Mouse (Mus musculus) neural tube, embryonic 15.5 days (tissue): ENCODE results near the gene Pip5k1b. TPM values are rescaled to one million over a fixed set of nuclear protein-coding genes. Genes with fewer than 3 reads are reported as not detected.

Source experiments
- ATAC-seq: fragments of 200-750 bp; cut with Nextera tagmentation; 2 replicates; pipeline ENCODE4 v1.8.0; 2017; ENCODE audit warnings: mild to moderate bottlenecking, moderate TSS enrichment, moderate library complexity; ENCODE audit not compliant: low FRiP score
- H3K27ac ChIP-seq: fragments of 300-500 bp; sonication (generic); replicated peaks from 2 replicates; pipeline ENCODE4 v1.5.1; 2015; ENCODE audit warnings: mild to moderate bottlenecking, inconsistent platforms
- H3K27me3 ChIP-seq: fragments of 300-500 bp; sonication (generic); replicated peaks from 2 replicates; pipeline ENCODE4 v1.6.1; 2015; ENCODE audit warnings: inconsistent platforms
- H3K36me3 ChIP-seq: fragments of 300-500 bp; sonication (generic); 2 replicates; pipeline ENCODE4 v1.6.1; 2015; ENCODE audit warnings: inconsistent platforms
- H3K4me1 ChIP-seq: fragments of 300-500 bp; sonication (generic); 2 replicates; pipeline ENCODE4 v1.6.1; 2015; ENCODE audit warnings: inconsistent platforms
- H3K4me2 ChIP-seq: fragments of 300-500 bp; sonication (generic); 2 replicates; pipeline ENCODE4 v1.6.1; 2015; ENCODE audit warnings: inconsistent platforms, mild to moderate bottlenecking, moderate library complexity
- H3K4me3 ChIP-seq: fragments of 300-500 bp; sonication (generic); replicated peaks from 2 replicates; pipeline ENCODE4 v1.5.1; 2015; ENCODE audit warnings: mild to moderate bottlenecking, inconsistent platforms
- H3K9ac ChIP-seq: fragments of 300-500 bp; sonication (generic); replicated peaks from 2 replicates; pipeline ENCODE4 v1.6.1; 2015; ENCODE audit warnings: mild to moderate bottlenecking, inconsistent platforms
- H3K9me3 ChIP-seq: fragments of 300-500 bp; sonication (generic); replicated peaks from 2 replicates; pipeline ENCODE4 v1.6.1; 2016; ENCODE audit warnings: inconsistent platforms
- WGBS: fragments of 180-500 bp; shearing (Covaris S2); methylation state at CpG from one replicate; pipeline ENCODE4 v1.1.7; 2015; ENCODE audit warnings: mixed read lengths; 5-methylcytosine and 5-hydroxymethylcytosine counted together
- polyA plus RNA-seq: library from polyadenylated mRNA; unstranded; fragments of >200 nt; fragmentation: Nextera tagmentation; extraction: Ambion mirVana; gene quantifications from 2 replicates; pipeline ENCODE4 v1.2.1, GENCODE M21; 2015

The Pip5k1b gene
- polyA plus RNA-seq, 1 experiment from 2014 or later: 1.6 TPM

- H3K9ac ChIP-seq: no peak overlapping the region
- 91% methylated on average over 2 of the region's 2 CpGs for WGBS
- no peak for ATAC-seq
These were observed 124.3 kb downstream of the Pip5k1b start for GRCm38 (mm10) chr19:24431381-24431780.

DNA sequence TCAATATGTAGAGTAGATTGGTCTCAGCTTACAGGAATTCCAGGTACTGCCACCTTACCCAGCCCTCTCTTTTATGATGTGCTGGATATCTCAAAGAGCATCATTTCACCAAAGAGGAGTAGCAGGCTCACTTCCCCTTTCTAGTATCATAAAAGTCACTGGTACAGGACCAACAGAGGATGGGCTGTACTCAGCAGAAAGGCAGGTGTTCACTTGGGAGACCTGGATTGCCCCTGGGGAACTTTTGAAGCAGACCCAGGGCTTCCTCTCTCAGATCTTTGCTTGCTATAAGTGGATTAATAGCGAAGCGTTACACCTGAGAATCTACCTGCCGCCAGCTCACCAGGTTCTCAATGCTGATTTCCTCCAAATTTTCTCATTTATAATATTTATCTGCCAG, 127.7 kb downstream of the Pip5k1b start:
- Histone ChIP-seq H3K27ac (no peak overlapping the region), H3K27me3 (no peaks in the 10 kb centered on the region), H3K36me3 (no peaks in the 10 kb centered on the region), H3K4me2 (no peak overlapping the region), H3K9ac (no peak overlapping the region), H3K4me1 (no peaks in the 10 kb centered on the region), H3K4me3 (no peak overlapping the region), H3K9me3 (no peaks in the 10 kb centered on the region)
- ATAC-seq: no peak
- WGBS: 89% methylated on average over 3 of the region's 3 CpGs

More at GRCm38 (mm10) chr19:24431381-24431780, 124.3 kb downstream of the Pip5k1b start:
- Histone ChIP-seq H3K27me3 (no peaks in the 10 kb centered on the region), H3K4me3 (no peak overlapping the region), H3K27ac (no peak overlapping the region), H3K9me3 (no peaks in the 10 kb centered on the region), H3K4me1 (no peaks in the 10 kb centered on the region), H3K4me2 (no peak overlapping the region), H3K36me3 (no peaks in the 10 kb centered on the region)

- H3K9me3 ChIP-seq: no peaks in the 10 kb centered on the region
- H3K4me3 ChIP-seq: no peak overlapping the region
- H3K36me3 ChIP-seq: no peaks in the 10 kb centered on the region
- H3K4me2 ChIP-seq: no peak overlapping the region
- no peak overlapping the region for H3K9ac ChIP-seq
- H3K4me1 ChIP-seq: no peaks in the 10 kb centered on the region
- H3K27ac ChIP-seq: no peak overlapping the region
- no peak for ATAC-seq
- H3K27me3 ChIP-seq: no peaks in the 10 kb centered on the region
- WGBS: 78% methylated on average over 4 of the region's 4 CpGs
These were observed 128.4 kb downstream of the Pip5k1b start for GRCm38 (mm10) chr19:24427258-24427657.

GRCm38 (mm10) chr19:24426759-24427181, 128.9 kb downstream of the Pip5k1b start:
- whole genome bisulfite sequencing: 92% methylated on average over 7 of the region's 7 CpGs
- Histone ChIP-seq H3K4me3 (no peak overlapping the region), H3K27me3 (no peaks in the 10 kb centered on the region), H3K27ac (no peak overlapping the region), H3K9ac (no peak overlapping the region), H3K4me2 (no peak overlapping the region), H3K4me1 (no peaks in the 10 kb centered on the region), H3K36me3 (no peaks in the 10 kb centered on the region), H3K9me3 (no peaks in the 10 kb centered on the region)
- ATAC-seq: no peak

- Histone ChIP-seq H3K27ac (no peak overlapping the region), H3K4me3 (no peak overlapping the region), H3K36me3 (no peaks in the 10 kb centered on the region), H3K9ac (no peak overlapping the region), H3K27me3 (no peaks in the 10 kb centered on the region), H3K9me3 (no peaks in the 10 kb centered on the region), H3K4me2 (no peak overlapping the region), H3K4me1 (0 out of 2 replicates have a peak, but pooled peaks cover 6% of the 10 kb centered on the region)
- ATAC-seq: no peak
- 60% methylated on average over 3 of the region's 3 CpGs for WGBS
These were observed 137.6 kb downstream of the Pip5k1b start for GRCm38 (mm10) chr19:24418030-24418429.

- 0 out of 2 replicates have a peak, but pooled peaks cover 6% of the 10 kb centered on the region for H3K4me1 ChIP-seq
- no peak overlapping the region for H3K4me2 ChIP-seq
- 90% methylated on average over 3 of the region's 3 CpGs for WGBS
These were observed 138.0 kb downstream of the Pip5k1b start for GRCm38 (mm10) chr19:24417659-24418004.

DNA sequence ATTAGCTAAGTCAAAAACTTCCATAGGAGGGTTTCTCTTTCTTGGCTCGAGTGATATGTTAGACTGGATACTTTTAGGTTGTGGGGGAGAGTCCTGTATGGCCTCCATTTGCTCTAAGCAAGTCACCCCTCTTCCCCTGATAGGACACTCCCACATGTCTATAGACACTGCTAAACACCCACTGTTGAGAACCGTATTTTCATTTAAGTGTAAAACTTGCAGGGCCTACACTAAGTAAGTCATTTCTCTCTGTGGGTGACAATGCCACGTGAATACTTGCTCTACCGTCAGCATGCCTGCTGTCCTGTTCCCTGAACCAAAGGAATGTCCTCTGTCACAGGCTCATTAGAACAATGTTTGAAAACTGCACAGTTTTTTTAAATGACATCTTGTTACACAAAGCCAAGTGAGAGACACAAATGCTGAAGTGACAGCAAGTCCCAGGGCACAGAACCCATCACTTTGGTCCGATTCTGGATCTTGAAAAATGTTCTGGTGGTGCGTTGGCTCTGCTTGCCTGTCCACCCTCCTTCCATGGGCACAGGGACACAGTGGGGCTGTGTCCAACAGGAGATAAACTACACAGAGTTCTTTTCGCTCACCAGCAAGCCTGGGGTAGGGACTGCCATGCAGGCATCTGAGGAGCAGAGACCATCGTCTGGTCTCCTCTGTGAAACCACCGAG, 138.6 kb downstream of the Pip5k1b start:
- Histone ChIP-seq H3K4me3 (no peak overlapping the region), H3K4me2 (no peak overlapping the region), H3K27me3 (no peaks in the 10 kb centered on the region), H3K9me3 (no peaks in the 10 kb centered on the region), H3K9ac (no peak overlapping the region), H3K27ac (no peak overlapping the region), H3K36me3 (no peaks in the 10 kb centered on the region), H3K4me1 (0 out of 2 replicates have a peak, but pooled peaks cover 6% of the 10 kb centered on the region)
- ATAC-seq: no peak
- WGBS: 91% methylated on average over 9 of the region's 9 CpGs

More at GRCm38 (mm10) chr19:24417659-24418004, 138.0 kb downstream of the Pip5k1b start:
- Histone ChIP-seq H3K9me3 (no peaks in the 10 kb centered on the region), H3K27me3 (no peaks in the 10 kb centered on the region), H3K4me3 (no peak overlapping the region), H3K27ac (no peak overlapping the region), H3K36me3 (no peaks in the 10 kb centered on the region), H3K9ac (no peak overlapping the region)
- no peak for ATAC-seq

GRCm38 (mm10) chr19:24415778-24416621, 139.7 kb downstream of the Pip5k1b start:
- no peaks in the 10 kb centered on the region for H3K9me3 ChIP-seq
- no peak overlapping the region for H3K4me2 ChIP-seq
- no peak overlapping the region for H3K4me3 ChIP-seq
- H3K27ac ChIP-seq: no peak overlapping the region
- WGBS: 78% methylated on average over 8 of the region's 8 CpGs
- ATAC-seq: peak; percentile 53; the same call in 1 of the 2 replicates
- H3K9ac ChIP-seq: no peak overlapping the region
- H3K4me1 ChIP-seq: 0 out of 2 replicates have a peak, but pooled peaks cover 6% of the 10 kb centered on the region
- no peaks in the 10 kb centered on the region for H3K27me3 ChIP-seq
- no peaks in the 10 kb centered on the region for H3K36me3 ChIP-seq

- Histone ChIP-seq H3K9ac (no peak overlapping the region), H3K4me3 (no peak overlapping the region), H3K4me2 (no peak overlapping the region), H3K4me1 (0 out of 2 replicates have a peak, but pooled peaks cover 3% of the 10 kb centered on the region), H3K36me3 (no peaks in the 10 kb centered on the region), H3K27me3 (no peaks in the 10 kb centered on the region), H3K27ac (no peak overlapping the region), H3K9me3 (no peaks in the 10 kb centered on the region)
- no peak for ATAC-seq
- WGBS: 85% methylated on average over 11 of the region's 11 CpGs
These were observed 146.7 kb downstream of the Pip5k1b start for GRCm38 (mm10) chr19:24408863-24409564.

GRCm38 (mm10) chr19:24404716-24405115, 151.0 kb downstream of the Pip5k1b start:
- Histone ChIP-seq H3K9me3 (no peaks in the 10 kb centered on the region), H3K4me1 (no peaks in the 10 kb centered on the region), H3K4me3 (no peak overlapping the region), H3K27ac (no peak overlapping the region), H3K4me2 (no peak overlapping the region), H3K36me3 (no peaks in the 10 kb centered on the region), H3K9ac (no peak overlapping the region), H3K27me3 (no peaks in the 10 kb centered on the region)
- WGBS: 92% methylated on average over 3 of the region's 3 CpGs
- no peak for ATAC-seq

DNA sequence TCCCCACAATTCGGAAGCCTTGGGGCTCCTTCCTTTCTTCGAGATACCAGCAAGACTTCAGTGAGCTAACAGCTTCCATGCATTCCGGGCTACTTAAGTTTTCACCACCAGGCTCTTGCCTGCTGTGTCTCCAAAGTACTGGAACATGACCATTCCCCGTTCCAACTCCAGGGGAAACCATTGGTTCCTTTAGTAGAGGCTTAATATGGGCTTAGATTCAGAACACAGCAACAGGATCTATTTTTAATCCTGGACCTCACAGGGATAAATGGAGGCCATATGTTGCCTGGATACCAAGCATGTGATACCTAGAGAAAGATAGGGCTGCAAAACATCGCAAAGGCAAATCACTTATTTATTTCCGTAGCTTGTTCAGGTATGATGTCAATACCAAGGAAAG, 152.4 kb downstream of the Pip5k1b start:
- no peak for ATAC-seq
- Histone ChIP-seq H3K36me3 (no peaks in the 10 kb centered on the region), H3K27me3 (no peaks in the 10 kb centered on the region), H3K9ac (no peak overlapping the region), H3K27ac (no peak overlapping the region), H3K4me2 (no peak overlapping the region), H3K4me1 (no peaks in the 10 kb centered on the region), H3K9me3 (no peaks in the 10 kb centered on the region), H3K4me3 (no peak overlapping the region)
- 95% methylated on average over 6 of the region's 6 CpGs for WGBS
